Mouse (Mus musculus) MEL (cell line): Measurements from ENCODE around the gene Qars.

ENCODE experiments used
- CHD2 ChIP-seq: IDR thresholded peaks from 2 replicates; pipeline ENCODE4 v1.6.1; 2011; ENCODE audit warnings: low read length, improper control_type of control experiment
- CTCF ChIP-seq, 3 experiments: IDR thresholded peaks in 2 of 3; conservative IDR thresholded peaks in 1 of 3; 2 replicates each; pipeline ENCODE4 v1.5.1; 2011 to 2012; ENCODE audit warnings: low read length in 3 of 3, low read depth in 2 of 3, mild to moderate bottlenecking in 2 of 3, improper control_type of control experiment in 1 of 3, inconsistent platforms in 1 of 3, mixed read lengths in 1 of 3, moderate library complexity in 1 of 3; ENCODE audit not compliant: control insufficient read depth in 1 of 3, insufficient read depth in 1 of 3, poor library complexity in 1 of 3, severe bottlenecking in 1 of 3
- EP300 ChIP-seq, 2 experiments: IDR thresholded peaks; 2 replicates each; pipeline ENCODE4 v1.6.1; 2011; ENCODE audit warnings: improper control_type of control experiment in 2 of 2, low read length in 2 of 2, low read depth in 1 of 2, mild to moderate bottlenecking in 1 of 2
- GATA1 ChIP-seq: IDR thresholded peaks from 2 replicates; pipeline ENCODE4 v1.6.1; 2011; ENCODE audit warnings: low read depth, low read length, improper control_type of control experiment
- MAX ChIP-seq: IDR thresholded peaks from 2 replicates; pipeline ENCODE4 v1.6.1; 2011; ENCODE audit warnings: low read length, improper control_type of control experiment
- NELFE ChIP-seq: IDR thresholded peaks from 2 replicates; pipeline ENCODE4 v1.6.1; 2011; ENCODE audit warnings: low read depth, low read length, improper control_type of control experiment
- POLR2A ChIP-seq, 2 experiments: IDR thresholded peaks; 2 replicates each; pipeline ENCODE4 v1.6.1; 2011 to 2012; ENCODE audit warnings: low read length in 2 of 2, mild to moderate bottlenecking in 2 of 2, control low read depth in 1 of 2, improper control_type of control experiment in 1 of 2, low read depth in 1 of 2, moderate library complexity in 1 of 2; ENCODE audit not compliant: control insufficient read depth in 1 of 2, insufficient read depth in 1 of 2, poor library complexity in 1 of 2
- POLR2AphosphoS5 ChIP-seq: IDR thresholded peaks from 2 replicates; pipeline ENCODE4 v1.6.1; 2012; ENCODE audit warnings: low read depth, borderline replicate concordance, mild to moderate bottlenecking, inconsistent platforms, low read length, moderate library complexity, mixed read lengths
- SMC3 ChIP-seq: IDR thresholded peaks from 2 replicates; pipeline ENCODE4 v1.6.1; 2011; ENCODE audit warnings: low read depth, low read length, improper control_type of control experiment
- TAL1 ChIP-seq: IDR thresholded peaks from 2 replicates; pipeline ENCODE4 v1.6.1; 2012; ENCODE audit warnings: mild to moderate bottlenecking, inconsistent platforms, low read length, moderate library complexity, mixed read lengths
- TCF12 ChIP-seq: IDR thresholded peaks from 2 replicates; pipeline ENCODE4 v1.6.1; 2014; ENCODE audit warnings: low read depth, mild to moderate bottlenecking, inconsistent platforms, low read length, improper control_type of control experiment, moderate library complexity
- USF2 ChIP-seq, 2 experiments: IDR thresholded peaks; 2 replicates each; pipeline ENCODE4 v1.6.1; 2011 to 2012; ENCODE audit warnings: improper control_type of control experiment in 2 of 2, low read length in 2 of 2, borderline replicate concordance in 1 of 2, inconsistent platforms in 1 of 2, low read depth in 1 of 2, mild to moderate bottlenecking in 1 of 2; ENCODE audit not compliant: insufficient read depth in 1 of 2
- ZC3H11A ChIP-seq: IDR thresholded peaks from 2 replicates; pipeline ENCODE4 v1.6.1; 2012; ENCODE audit warnings: low read depth, mild to moderate bottlenecking, inconsistent platforms, low read length, improper control_type of control experiment
- ZNF384 ChIP-seq: IDR thresholded peaks from 2 replicates; pipeline ENCODE4 v1.6.1; 2012; ENCODE audit warnings: low read depth, mild to moderate bottlenecking, inconsistent platforms, low read length, improper control_type of control experiment

DNA sequence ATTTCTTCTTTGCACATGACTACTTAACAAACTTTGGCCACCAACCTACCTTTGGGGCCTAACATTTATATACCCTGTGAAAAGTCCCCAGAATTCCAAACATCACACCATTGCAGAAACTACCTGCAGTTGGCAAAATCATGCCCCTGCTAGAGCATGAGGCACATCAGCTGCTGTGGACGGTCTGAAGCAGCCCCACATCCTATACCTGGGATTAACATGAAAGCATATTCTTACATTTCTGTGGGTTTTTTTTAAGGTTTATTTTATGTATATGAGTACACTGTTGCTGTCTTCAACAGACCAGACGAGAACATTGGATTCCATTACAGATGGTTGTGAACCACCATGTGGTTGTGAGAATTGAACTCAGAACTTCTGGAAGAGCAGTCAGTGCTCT is 41.3 kb upstream of the Qars start:
- TF ChIP-seq ZNF384 (no peak), POLR2A (IDR thresholded peaks at IDR 0.05; ENCODE audit: control insufficient read depth in 1 of 2, insufficient read depth in 1 of 2, low read depth in 1 of 2, low read length in 2 of 2, poor library complexity in 1 of 2) (no peak; a peak in 1 of 4 replicates), EP300 (IDR thresholded peaks at IDR 0.05; ENCODE audit: low read depth in 1 of 2, low read length in 2 of 2) (no peak), CTCF (IDR thresholded peaks at IDR 0.05 in 2 of 3, conservative IDR thresholded peaks at IDR 0.05 in 1 of 3; ENCODE audit: control insufficient read depth in 1 of 3, insufficient read depth in 1 of 3, low read depth in 2 of 3, low read length in 3 of 3, poor library complexity in 1 of 3, severe bottlenecking in 1 of 3) (no peak), NELFE (no peak), TCF12 (no peak), CHD2 (no peak), MAX (no peak), USF2 (IDR thresholded peaks at IDR 0.05; ENCODE audit: borderline replicate concordance in 1 of 2, insufficient read depth in 1 of 2, low read depth in 1 of 2, low read length in 2 of 2) (no peak), TAL1 (no peak), SMC3 (no peak), ZC3H11A (no peak), POLR2AphosphoS5 (no peak), GATA1 (no peak)
